Mouse (Mus musculus): ENCODE data around the gene Ccn2. TPM values are rescaled to one million over a fixed set of nuclear protein-coding genes. Genes with fewer than 3 reads are reported as not detected.

Gene Ccn2
- polyA plus RNA-seq, 1 experiment from 2014 or later = 3.8 TPM

- no peaks in the 10 kb centered on the region for H3K36me3 ChIP-seq
- no peaks in the 10 kb centered on the region for H3K9me3 ChIP-seq
- H3K4me2 ChIP-seq = no peak overlapping the region
- H3K4me3 ChIP-seq = no peak overlapping the region
- H3K27me3 ChIP-seq = 0 out of 2 replicates have a peak, but pooled peaks cover 6% of the 10 kb centered on the region
- no peak overlapping the region for H3K27ac ChIP-seq
- H3K9ac ChIP-seq = no peak overlapping the region
- H3K4me1 ChIP-seq (replicated peaks) = peaks cover 12% of the 10 kb centered on the region
- no peak for ATAC-seq (ENCODE audit: low FRiP score)
- 60% methylated on average over 5 of the region's 5 CpGs for WGBS
Observed at GRCm38 (mm10) chr10:24591741-24592140, 3.5 kb upstream of the Ccn2 start.

- Histone ChIP-seq H3K27ac (no peak overlapping the region), H3K9me3 (no peaks in the 10 kb centered on the region), H3K27me3 (0 out of 2 replicates have a peak, but pooled peaks cover 7% of the 10 kb centered on the region), H3K4me3 (no peak overlapping the region), H3K9ac (no peak overlapping the region), H3K4me1 (replicated peaks) (peaks cover 13% of the 10 kb centered on the region), H3K4me2 (no peak overlapping the region), H3K36me3 (no peaks in the 10 kb centered on the region)
- ATAC-seq (ENCODE audit: low FRiP score) = no peak
- 72% methylated on average over 2 of the region's 2 CpGs for WGBS
Observed at GRCm38 (mm10) chr10:24592318-24592717, 2.9 kb upstream of the Ccn2 start.

- WGBS = 86% methylated on average over 7 of the region's 7 CpGs
- H3K4me1 ChIP-seq (replicated peaks) = peaks cover 13% of the 10 kb centered on the region
- no peak for ATAC-seq (ENCODE audit: low FRiP score)
- no peak overlapping the region for H3K4me3 ChIP-seq
- no peak overlapping the region for H3K27ac ChIP-seq
- no peak overlapping the region for H3K9ac ChIP-seq
- 0 out of 2 replicates have a peak, but pooled peaks cover 7% of the 10 kb centered on the region for H3K27me3 ChIP-seq
- no peaks in the 10 kb centered on the region for H3K9me3 ChIP-seq
- H3K4me2 ChIP-seq = no peak overlapping the region
- H3K36me3 ChIP-seq = no peaks in the 10 kb centered on the region
Observed at GRCm38 (mm10) chr10:24592969-24593368, 2.3 kb upstream of the Ccn2 start.

DNA sequence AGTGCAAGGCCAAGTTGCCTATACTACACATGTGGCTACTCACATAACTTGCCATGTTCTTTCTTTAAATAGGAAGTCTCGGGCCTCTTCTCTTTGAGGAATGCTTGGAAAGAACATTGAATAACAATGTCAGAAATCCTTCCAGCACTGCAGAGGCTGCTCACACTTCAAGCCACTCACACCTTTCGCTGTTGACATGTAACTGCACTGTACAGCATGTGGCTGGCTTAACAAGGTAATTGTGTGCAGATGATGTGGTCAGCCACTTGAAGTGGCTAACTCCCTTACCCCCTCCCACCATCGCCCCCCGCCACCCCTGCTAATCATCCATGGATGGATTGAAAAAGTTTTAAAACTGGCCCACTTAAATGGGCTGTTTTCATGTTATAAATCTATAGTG, 1.7 kb upstream of the Ccn2 start:
- 81% methylated on average over 4 of the region's 4 CpGs for WGBS
- no peaks in the 10 kb centered on the region for H3K36me3 ChIP-seq
- H3K27ac ChIP-seq = no peak overlapping the region
- 0 out of 2 replicates have a peak, but pooled peaks cover 7% of the 10 kb centered on the region for H3K27me3 ChIP-seq
- H3K4me1 ChIP-seq (replicated peaks) = peaks cover 13% of the 10 kb centered on the region
- no peak overlapping the region for H3K4me2 ChIP-seq
- H3K9ac ChIP-seq = no peak overlapping the region
- no peak for ATAC-seq (ENCODE audit: low FRiP score)
- no peak overlapping the region for H3K4me3 ChIP-seq
- H3K9me3 ChIP-seq = no peaks in the 10 kb centered on the region

DNA sequence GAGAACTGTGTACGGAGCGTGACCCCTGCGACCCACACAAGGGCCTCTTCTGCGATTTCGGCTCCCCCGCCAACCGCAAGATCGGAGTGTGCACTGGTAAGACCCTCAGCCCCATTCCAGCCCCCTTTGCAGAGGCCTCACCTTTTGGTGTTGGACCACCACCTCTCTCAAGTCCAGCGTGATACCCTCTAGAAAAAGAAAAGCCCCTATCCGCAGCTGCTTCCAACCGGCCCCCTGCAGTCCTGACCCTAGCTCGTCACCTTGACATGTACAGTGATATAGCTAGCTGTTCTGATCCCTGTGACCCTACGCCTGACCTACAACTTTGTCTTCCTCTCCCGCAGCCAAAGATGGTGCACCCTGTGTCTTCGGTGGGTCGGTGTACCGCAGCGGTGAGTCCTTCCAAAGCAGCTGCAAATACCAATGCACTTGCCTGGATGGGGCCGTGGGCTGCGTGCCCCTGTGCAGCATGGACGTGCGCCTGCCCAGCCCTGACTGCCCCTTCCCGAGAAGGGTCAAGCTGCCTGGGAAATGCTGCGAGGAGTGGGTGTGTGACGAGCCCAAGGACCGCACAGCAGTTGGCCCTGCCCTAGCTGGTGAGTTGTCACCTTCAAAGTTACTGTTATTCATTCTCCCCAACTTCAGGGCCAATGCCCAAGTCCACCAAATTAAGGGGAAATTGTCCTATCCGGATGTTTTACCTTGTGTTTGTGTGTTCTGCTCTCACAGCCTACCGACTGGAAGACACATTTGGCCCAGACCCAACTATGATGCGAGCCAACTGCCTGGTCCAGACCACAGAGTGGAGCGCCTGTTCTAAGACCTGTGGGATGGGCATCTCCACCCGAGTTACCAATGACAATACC, 994 bp downstream of the Ccn2 start:
- Histone ChIP-seq H3K27ac (peak overlapping the region; percentile 73), H3K4me3 (peak overlapping the region; percentile 76), H3K9ac (peak overlapping the region; percentile 80), H3K27me3 (0 out of 2 replicates have a peak, but pooled peaks cover 7% of the 10 kb centered on the region), H3K36me3 (no peaks in the 10 kb centered on the region), H3K4me1 (replicated peaks) (peaks cover 13% of the 10 kb centered on the region), H3K4me2 (peak overlapping the region; percentile 69), H3K9me3 (no peaks in the 10 kb centered on the region)
- peak; percentile 60 for ATAC-seq (ENCODE audit: low FRiP score)
- 11% methylated on average over 31 of the region's 31 CpGs for WGBS

DNA sequence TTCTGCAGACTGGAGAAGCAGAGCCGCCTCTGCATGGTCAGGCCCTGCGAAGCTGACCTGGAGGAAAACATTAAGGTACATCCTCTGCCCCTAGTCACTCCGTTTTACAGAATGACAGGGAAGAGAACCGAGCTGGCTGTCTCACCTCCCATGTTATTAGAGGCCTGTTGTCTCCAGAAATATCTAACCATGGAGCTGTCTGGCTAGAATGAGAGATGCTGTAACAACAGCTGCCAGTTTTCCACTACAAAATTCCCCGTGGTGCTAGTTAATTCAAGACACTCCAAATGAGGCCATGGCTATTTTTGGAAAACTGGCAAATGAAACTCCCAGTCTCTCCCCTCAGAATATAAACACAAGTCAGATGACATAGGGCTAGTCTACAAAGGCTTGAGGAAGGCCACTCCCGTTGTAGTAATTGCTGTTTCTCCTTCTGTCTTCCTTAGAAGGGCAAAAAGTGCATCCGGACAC, 1.7 kb downstream of the Ccn2 start:
- H3K9me3 ChIP-seq = no peaks in the 10 kb centered on the region
- H3K4me1 ChIP-seq (replicated peaks) = peaks cover 13% of the 10 kb centered on the region
- 63% methylated on average over 7 of the region's 7 CpGs for WGBS
- H3K27me3 ChIP-seq = 0 out of 2 replicates have a peak, but pooled peaks cover 7% of the 10 kb centered on the region
- H3K27ac ChIP-seq = no peak overlapping the region
- H3K4me3 ChIP-seq = peak overlapping the region; percentile 76; the same call in 1 of the 2 replicates
- no peaks in the 10 kb centered on the region for H3K36me3 ChIP-seq
- peak overlapping the region; percentile 69 for H3K4me2 ChIP-seq
- ATAC-seq (ENCODE audit: low FRiP score) = no peak
- H3K9ac ChIP-seq = no peak overlapping the region

DNA sequence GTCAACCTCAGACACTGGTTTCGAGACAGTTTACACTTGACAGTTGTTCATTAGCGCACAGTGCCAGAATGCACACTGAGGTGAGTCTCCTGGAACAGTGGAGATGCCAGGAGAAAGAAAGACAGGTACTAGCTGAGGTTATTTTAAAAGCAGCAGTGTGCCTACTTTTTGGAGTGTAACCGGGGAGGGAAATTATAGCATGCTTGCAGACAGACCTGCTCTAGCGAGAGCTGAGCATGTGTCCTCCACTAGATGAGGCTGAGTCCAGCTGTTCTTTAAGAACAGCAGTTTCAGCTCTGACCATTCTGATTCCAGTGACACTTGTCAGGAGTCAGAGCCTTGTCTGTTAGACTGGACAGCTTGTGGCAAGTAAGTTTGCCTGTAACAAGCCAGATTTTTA, 2.5 kb downstream of the Ccn2 start:
- no peaks in the 10 kb centered on the region for H3K36me3 ChIP-seq
- peaks cover 13% of the 10 kb centered on the region for H3K4me1 ChIP-seq (replicated peaks)
- H3K27me3 ChIP-seq = 0 out of 2 replicates have a peak, but pooled peaks cover 7% of the 10 kb centered on the region
- H3K27ac ChIP-seq = no peak overlapping the region
- no peaks in the 10 kb centered on the region for H3K9me3 ChIP-seq
- peak overlapping the region; percentile 6; the same call in 1 of the 2 replicates for H3K4me2 ChIP-seq
- WGBS = 81% methylated on average over 4 of the region's 4 CpGs
- no peak overlapping the region for H3K4me3 ChIP-seq
- ATAC-seq (ENCODE audit: low FRiP score) = no peak
- no peak overlapping the region for H3K9ac ChIP-seq

- no peak for ATAC-seq (ENCODE audit: low FRiP score)
- Histone ChIP-seq H3K36me3 (no peaks in the 10 kb centered on the region), H3K9ac (no peak overlapping the region), H3K4me2 (no peak overlapping the region), H3K9me3 (no peaks in the 10 kb centered on the region), H3K27ac (no peak overlapping the region), H3K4me1 (replicated peaks) (peaks cover 13% of the 10 kb centered on the region), H3K27me3 (0 out of 2 replicates have a peak, but pooled peaks cover 7% of the 10 kb centered on the region), H3K4me3 (no peak overlapping the region)
- WGBS = 80% methylated on average over 6 of the region's 6 CpGs
Observed at GRCm38 (mm10) chr10:24598693-24599092, 3.5 kb downstream of the Ccn2 start.

GRCm38 (mm10) chr10:24599802-24600201, 4.6 kb downstream of the Ccn2 start:
- no peak for ATAC-seq (ENCODE audit: low FRiP score)
- Histone ChIP-seq H3K9me3 (no peaks in the 10 kb centered on the region), H3K9ac (no peak overlapping the region), H3K27ac (no peak overlapping the region), H3K4me1 (replicated peaks) (peaks cover 10% of the 10 kb centered on the region), H3K4me2 (no peak overlapping the region), H3K36me3 (no peaks in the 10 kb centered on the region), H3K27me3 (0 out of 2 replicates have a peak, but pooled peaks cover 7% of the 10 kb centered on the region), H3K4me3 (no peak overlapping the region)
- 66% methylated on average over 5 of the region's 5 CpGs for WGBS

- 85% methylated on average over 2 of the region's 2 CpGs for WGBS
- no peak overlapping the region for H3K9ac ChIP-seq
- H3K4me1 ChIP-seq (replicated peaks) = no peaks in the 10 kb centered on the region
Observed at GRCm38 (mm10) chr10:24603035-24603434, 7.8 kb downstream of the Ccn2 start.

GRCm38 (mm10) chr10:24603727-24604126, 8.5 kb downstream of the Ccn2 start:
- no peak for ATAC-seq (ENCODE audit: low FRiP score)
- H3K9me3 ChIP-seq = no peaks in the 10 kb centered on the region
- H3K27ac ChIP-seq = no peak overlapping the region
- H3K4me3 ChIP-seq = no peak overlapping the region
- no peaks in the 10 kb centered on the region for H3K4me1 ChIP-seq (replicated peaks)
- no peaks in the 10 kb centered on the region for H3K27me3 ChIP-seq
- no peak overlapping the region for H3K4me2 ChIP-seq
- no peaks in the 10 kb centered on the region for H3K36me3 ChIP-seq
- no peak overlapping the region for H3K9ac ChIP-seq

More at GRCm38 (mm10) chr10:24603035-24603434, 7.8 kb downstream of the Ccn2 start:
- Histone ChIP-seq H3K27me3 (no peaks in the 10 kb centered on the region), H3K36me3 (no peaks in the 10 kb centered on the region), H3K4me2 (no peak overlapping the region), H3K4me3 (no peak overlapping the region), H3K9me3 (no peaks in the 10 kb centered on the region), H3K27ac (no peak overlapping the region)
- no peak for ATAC-seq (ENCODE audit: low FRiP score)

GRCm38 (mm10) chr10:24609146-24609545, 13.9 kb downstream of the Ccn2 start:
- H3K27ac ChIP-seq = no peak overlapping the region
- no peaks in the 10 kb centered on the region for H3K4me1 ChIP-seq (replicated peaks)
- H3K4me2 ChIP-seq = no peak overlapping the region
- no peak overlapping the region for H3K9ac ChIP-seq
- no peak overlapping the region for H3K4me3 ChIP-seq
- no peak for ATAC-seq (ENCODE audit: low FRiP score)
- 88% methylated on average over 3 of the region's 3 CpGs for WGBS
- no peaks in the 10 kb centered on the region for H3K9me3 ChIP-seq
- H3K36me3 ChIP-seq = no peaks in the 10 kb centered on the region
- H3K27me3 ChIP-seq = no peaks in the 10 kb centered on the region
